Mouse (Mus musculus) left cerebral cortex, adult 2 months (tissue): ENCODE data around the gene Gstcd. TPM values are rescaled to one million over a fixed set of nuclear protein-coding genes. Genes with fewer than 3 reads are reported as not detected.

Source experiments
- DNase-seq, 2 experiments: peaks; one replicate each; pipeline ENCODE4 v3.0.0; 2021 to 2022; ENCODE audit warnings: low spot score in 2 of 2, mixed read lengths in 1 of 2; ENCODE audit errors: extremely low spot score in 1 of 2
- H3K27ac ChIP-seq: fragments of 200-600 bp; 2 replicates; pipeline ENCODE4 v1.8.1; 2022
- H3K4me3 ChIP-seq: fragments of 200-600 bp; 2 replicates; pipeline ENCODE4 v1.8.1; 2022
- CTCF ChIP-seq: fragments of 200-600 bp; IDR thresholded peaks from 2 replicates; pipeline ENCODE4 v1.8.1; 2022; ENCODE audit warnings: antibody characterized with exemption, mild to moderate bottlenecking, moderate library complexity
- intact Hi-C: fragments of 180-260 bp; cut with DNase I; formaldehyde crosslinking; loops from one replicate; pipeline ENCODE4 v1.15.1; 2025
- total RNA-seq, 2 experiments: library from RNA; stranded (reverse); gene quantifications; 2 replicates each; pipeline ENCODE4 v1.2.3; 2021

Gstcd gene
- total RNA-seq, 2 experiments from 2014 or later, result 10.0 to 10.9 TPM

- TF ChIP-seq CTCF, result no peak
- Histone ChIP-seq H3K4me3 (no peak overlapping the region), H3K27ac (no peak overlapping the region)
- intact Hi-C loops, result no loop called here
- no peak for DNase-seq
These were observed 95.5 kb downstream of the Gstcd start for GRCm38 (mm10) chr3:132996299-132996698.

- intact Hi-C loops, result no loop called here
- no peak for TF ChIP-seq CTCF
- DNase-seq, result no peak
- no peak overlapping the region for H3K27ac ChIP-seq
- H3K4me3 ChIP-seq, result no peak overlapping the region
These were observed 95.9 kb downstream of the Gstcd start for GRCm38 (mm10) chr3:132995904-132996267.

- intact Hi-C loops, result no loop called here
- no peak for TF ChIP-seq CTCF
- Histone ChIP-seq H3K27ac (no peak overlapping the region), H3K4me3 (no peak overlapping the region)
- no peak for DNase-seq
These were observed 96.5 kb downstream of the Gstcd start for GRCm38 (mm10) chr3:132995172-132995903.

GRCm38 (mm10) chr3:132986188-132986587 lies 105.6 kb downstream of the Gstcd start:
- TF ChIP-seq CTCF, result no peak
- no peak for DNase-seq

GRCm38 (mm10) chr3:132983845-132984485 lies 107.9 kb downstream of the Gstcd start:
- no peak for DNase-seq
- TF ChIP-seq CTCF, result no peak
- H3K27ac ChIP-seq, result no peak overlapping the region
- H3K4me3 ChIP-seq, result no peak overlapping the region
- intact Hi-C loops, result no loop called here

More at GRCm38 (mm10) chr3:132986188-132986587, 105.6 kb downstream of the Gstcd start:
- intact Hi-C loops, result no loop called here
- Histone ChIP-seq H3K4me3 (no peak overlapping the region), H3K27ac (no peak overlapping the region)

- intact Hi-C loops, result no loop called here
- TF ChIP-seq CTCF, result no peak
- no peak for DNase-seq
- H3K27ac ChIP-seq, result no peak overlapping the region
- H3K4me3 ChIP-seq, result no peak overlapping the region
These were observed 109.9 kb downstream of the Gstcd start for GRCm38 (mm10) chr3:132981968-132982367.

- intact Hi-C loops, result no loop called here
- no peak for DNase-seq
- Histone ChIP-seq H3K27ac (no peak overlapping the region), H3K4me3 (no peak overlapping the region)
- TF ChIP-seq CTCF, result no peak
These were observed 111.9 kb downstream of the Gstcd start for GRCm38 (mm10) chr3:132979781-132980461.

GRCm38 (mm10) chr3:132966255-132966654 lies 125.6 kb downstream of the Gstcd start:
- H3K4me3 ChIP-seq, result no peak overlapping the region
- H3K27ac ChIP-seq, result no peak overlapping the region
- TF ChIP-seq CTCF, result no peak
- intact Hi-C loops, result no loop called here
- DNase-seq, result no peak

GRCm38 (mm10) chr3:132964715-132965507 lies 126.9 kb downstream of the Gstcd start:
- no peak for DNase-seq
- TF ChIP-seq CTCF, result no peak
- intact Hi-C loops, result no loop called here
- no peak overlapping the region for H3K4me3 ChIP-seq
- no peak overlapping the region for H3K27ac ChIP-seq

GRCm38 (mm10) chr3:132962631-132963361 lies 129.0 kb downstream of the Gstcd start:
- no peak for TF ChIP-seq CTCF
- Histone ChIP-seq H3K27ac (no peak overlapping the region), H3K4me3 (no peak overlapping the region)
- no peak for DNase-seq
- intact Hi-C loops, result no loop called here

- no peak for DNase-seq
- Histone ChIP-seq H3K27ac (no peak overlapping the region), H3K4me3 (peak overlapping the region; percentile 64)
- intact Hi-C loops, result no loop called here
- TF ChIP-seq CTCF, result no peak
These were observed 141.3 kb downstream of the Gstcd start for GRCm38 (mm10) chr3:132950529-132950880.
